Mouse (Mus musculus) G1E (cell line): ENCODE data around the gene Ranbp2. TPM values are rescaled to one million over a fixed set of nuclear protein-coding genes. Genes with fewer than 3 reads are reported as not detected.
A peak's percentile ranks its signal among the peaks of the same experiment; 100 is the strongest.

Source experiments
- ATAC-seq: 2 replicates; pipeline ENCODE4 v1.8.0; 2016; ENCODE audit warnings: mild to moderate bottlenecking; ENCODE audit not compliant: insufficient number of reproducible peaks, poor library complexity, low FRiP score, severe bottlenecking; ENCODE audit errors: extremely low read depth
- DNase-seq: peaks from one replicate; pipeline ENCODE4 v3.0.0; 2012; ENCODE audit warnings: low spot score
- H3K27me3 ChIP-seq: 2 replicates; pipeline ENCODE4 v1.6.1; 2012; ENCODE audit warnings: mild to moderate bottlenecking, low read length, inconsistent platforms; ENCODE audit not compliant: insufficient read depth
- H3K36me3 ChIP-seq: replicated peaks from 2 replicates; pipeline ENCODE3; 2012; ENCODE audit warnings: mild to moderate bottlenecking, inconsistent platforms
- H3K4me1 ChIP-seq: 2 replicates; pipeline ENCODE4 v1.6.1; 2012; ENCODE audit warnings: low read depth, low read length, inconsistent platforms, mixed read lengths; ENCODE audit not compliant: insufficient read depth
- H3K4me3 ChIP-seq: 2 replicates; pipeline ENCODE4 v1.5.1; 2012; ENCODE audit warnings: low read depth, mild to moderate bottlenecking, inconsistent platforms, low read length, moderate library complexity, mixed read lengths
- H3K9me3 ChIP-seq: replicated peaks from 2 replicates; pipeline ENCODE4 v1.6.1; 2012; ENCODE audit warnings: inconsistent platforms
- CTCF ChIP-seq: IDR thresholded peaks from 2 replicates; pipeline ENCODE4 v1.5.1; 2012; ENCODE audit warnings: low read depth, low read length, inconsistent platforms, mixed read lengths
- GATA1 ChIP-seq: IDR thresholded peaks from 2 replicates; pipeline ENCODE4 v1.6.1; 2012; ENCODE audit warnings: borderline replicate concordance, low read length, inconsistent platforms, mixed read lengths
- GATA2 ChIP-seq: IDR thresholded peaks from 2 replicates; pipeline ENCODE4 v1.6.1; 2012; ENCODE audit warnings: low read depth, low read length, inconsistent platforms, borderline replicate concordance
- POLR2AphosphoS5 ChIP-seq: IDR thresholded peaks from 2 replicates; pipeline ENCODE4 v1.6.1; 2012; ENCODE audit warnings: low read depth, low read length, inconsistent platforms; ENCODE audit not compliant: insufficient replicate concordance
- TAL1 ChIP-seq: conservative IDR thresholded peaks from 2 replicates; pipeline ENCODE4 v1.6.1; 2012; ENCODE audit warnings: low read depth, low read length, inconsistent platforms, mixed read lengths
- polyA plus RNA-seq: library from polyadenylated mRNA; stranded (reverse); fragments of >175 nt; gene quantifications from 2 replicates; pipeline ENCODE4 v1.2.3, GENCODE M21; 2012
- total RNA-seq, 2 experiments: library from RNA; stranded (forward) in 1 of 2; stranded (reverse) in 1 of 2; fragments of 200-1000 nt in 1 of 2; fragments of >200 nt in 1 of 2; fragmentation: Nextera tagmentation in 1 of 2; gene quantifications; 2 replicates each; pipeline ENCODE4 v1.2.3; 2014 to 2017

Ranbp2 gene
- total and polyA plus RNA-seq, 3 experiments = 4.5 to 154 (median 147) TPM

DNA sequence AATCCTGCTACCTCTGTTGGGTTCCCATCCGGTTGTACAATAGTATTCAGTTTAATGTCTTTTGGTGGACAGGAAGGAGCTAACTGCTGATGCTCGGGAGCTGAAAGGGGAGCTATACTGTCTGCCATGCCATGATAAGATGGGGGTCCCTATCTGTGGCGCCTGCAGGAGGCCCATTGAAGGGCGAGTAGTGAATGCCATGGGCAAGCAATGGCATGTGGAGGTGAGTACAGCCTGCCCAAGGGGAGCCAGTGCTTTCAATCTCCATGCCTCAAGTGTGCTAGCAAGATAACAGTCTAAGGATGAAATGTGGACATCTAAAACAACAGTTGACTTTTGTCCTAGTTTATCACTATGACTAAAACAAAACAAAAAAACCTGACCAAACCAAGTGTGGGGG lies 34.4 kb upstream of the Ranbp2 start:
- Histone ChIP-seq H3K27me3 (no peaks in the 10 kb centered on the region), H3K36me3 (peaks cover 71% of the 10 kb centered on the region), H3K4me3 (no peak overlapping the region), H3K9me3 (no peaks in the 10 kb centered on the region), H3K4me1 (no peaks in the 10 kb centered on the region)
- DNase-seq (no peak), ATAC-seq (no peak)
- TF ChIP-seq POLR2AphosphoS5 = no peak
- no peak for TF ChIP-seq CTCF

DNA sequence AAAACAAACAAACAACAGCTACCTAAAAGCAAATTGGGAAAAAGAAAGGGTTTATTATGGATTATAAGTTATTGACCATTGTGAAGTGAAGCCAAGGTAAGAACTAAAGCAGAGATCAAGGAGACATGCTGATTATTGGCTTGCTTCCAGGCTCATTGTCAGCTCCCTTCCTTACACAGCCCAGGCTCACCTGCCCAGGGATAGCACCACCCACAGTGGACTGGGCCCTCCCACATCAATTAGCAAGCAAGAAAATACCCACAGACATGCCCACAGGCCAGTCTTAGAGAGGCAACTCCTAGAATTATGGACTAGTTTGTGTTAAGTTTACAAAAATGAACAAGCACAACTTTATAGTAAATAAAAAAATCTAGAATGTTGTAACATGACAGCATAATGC lies 33.9 kb upstream of the Ranbp2 start:
- DNase-seq (no peak), ATAC-seq (no peak)
- Histone ChIP-seq H3K4me3 (no peak overlapping the region), H3K4me1 (no peaks in the 10 kb centered on the region), H3K36me3 (peaks cover 71% of the 10 kb centered on the region), H3K9me3 (no peaks in the 10 kb centered on the region), H3K27me3 (no peaks in the 10 kb centered on the region)
- TF ChIP-seq GATA2 (no peak), CTCF (no peak), POLR2AphosphoS5 (no peak)

DNA sequence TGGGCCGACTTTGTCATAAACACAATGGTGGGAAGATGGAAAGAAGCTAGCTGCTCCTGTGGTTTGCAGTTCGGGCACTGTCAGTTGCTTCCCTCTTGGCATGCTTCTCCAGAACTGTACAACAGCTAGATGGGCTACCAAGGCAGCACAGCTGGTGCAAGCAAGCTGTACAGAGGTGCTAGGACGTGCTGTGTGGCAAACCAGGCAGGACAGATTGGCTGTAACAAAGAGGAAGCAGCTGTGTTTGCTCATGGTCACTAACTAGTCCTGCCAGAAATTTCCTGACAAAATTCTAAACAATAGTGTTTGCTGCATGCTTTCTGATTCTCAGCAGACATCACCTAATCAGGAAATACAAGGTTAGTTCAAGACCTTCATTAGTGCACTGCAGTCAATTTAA lies 30.0 kb upstream of the Ranbp2 start:
- no peaks in the 10 kb centered on the region for H3K27me3 ChIP-seq
- no peak for DNase-seq
- H3K4me1 ChIP-seq = no peaks in the 10 kb centered on the region
- no peak for ATAC-seq
- no peaks in the 10 kb centered on the region for H3K9me3 ChIP-seq
- H3K4me3 ChIP-seq = no peak overlapping the region
- TF ChIP-seq POLR2AphosphoS5 = no peak
- H3K36me3 ChIP-seq = peaks cover 55% of the 10 kb centered on the region

DNA sequence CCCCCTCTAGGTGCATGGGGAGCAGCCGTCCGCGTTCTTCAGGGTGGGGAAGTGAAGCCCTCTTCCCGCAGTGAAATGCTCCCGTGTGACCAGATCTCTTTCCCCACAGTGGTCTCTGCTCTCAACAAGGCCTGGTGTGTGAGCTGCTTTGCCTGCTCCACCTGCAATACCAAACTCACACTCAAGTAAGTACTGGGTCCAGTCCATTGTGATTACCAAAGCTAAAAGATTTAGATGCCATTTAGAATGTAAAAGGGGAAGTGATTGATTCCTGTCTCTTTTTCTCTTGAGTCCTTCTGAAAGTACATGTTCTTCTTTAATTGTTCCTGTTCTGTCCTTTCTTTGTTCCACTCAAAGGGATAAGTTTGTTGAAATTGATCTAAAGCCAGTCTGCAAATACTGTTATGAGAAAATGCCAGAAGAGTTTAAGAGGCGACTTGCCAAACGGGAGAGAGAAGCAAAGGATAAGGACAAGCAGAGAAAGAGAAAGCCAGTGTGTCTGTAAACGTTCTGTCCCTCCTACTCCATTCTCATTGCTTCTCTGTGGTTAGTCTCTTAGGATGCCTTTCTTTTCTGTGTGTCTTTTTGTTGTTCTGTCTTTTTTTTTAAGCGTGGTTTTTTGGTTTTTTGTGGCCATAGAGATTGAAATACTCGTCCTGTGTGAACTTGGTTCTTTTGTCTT lies 28.3 kb upstream of the Ranbp2 start:
- Histone ChIP-seq H3K4me3 (no peak overlapping the region), H3K27me3 (no peaks in the 10 kb centered on the region), H3K4me1 (no peaks in the 10 kb centered on the region), H3K36me3 (peaks cover 54% of the 10 kb centered on the region), H3K9me3 (no peaks in the 10 kb centered on the region)
- ATAC-seq = no peak
- no peak for DNase-seq
- TF ChIP-seq CTCF (no peak), POLR2AphosphoS5 (no peak), GATA1 (no peak), TAL1 (no peak), GATA2 (no peak)

DNA sequence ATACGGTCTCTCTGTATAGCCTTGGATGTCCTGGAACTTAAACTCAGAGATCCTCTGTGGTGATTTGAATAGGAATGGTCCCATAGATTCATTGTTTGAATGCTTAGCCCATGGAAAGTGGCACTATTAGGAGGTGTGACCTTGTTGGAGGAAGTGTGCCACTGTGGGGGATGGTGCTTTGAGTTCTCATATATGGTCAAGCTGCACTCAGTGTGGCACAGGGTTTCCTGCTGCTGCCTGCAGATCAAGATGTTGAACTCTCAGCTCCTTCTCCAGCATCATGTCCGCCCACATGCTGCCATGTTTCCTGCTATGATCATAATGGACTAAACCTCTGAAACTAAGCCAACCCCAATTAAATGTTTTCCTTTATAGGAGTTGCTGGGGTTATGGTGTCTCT lies 18.8 kb upstream of the Ranbp2 start:
- H3K4me1 ChIP-seq = no peaks in the 10 kb centered on the region
- H3K36me3 ChIP-seq = peaks cover 26% of the 10 kb centered on the region
- no peak overlapping the region for H3K4me3 ChIP-seq
- TF ChIP-seq GATA2 = no peak
- TF ChIP-seq CTCF = no peak
- TF ChIP-seq POLR2AphosphoS5 = no peak
- TF ChIP-seq TAL1 = no peak
- no peak for TF ChIP-seq GATA1
- ATAC-seq (no peak), DNase-seq (no peak)
- H3K9me3 ChIP-seq = no peaks in the 10 kb centered on the region
- H3K27me3 ChIP-seq = no peaks in the 10 kb centered on the region

DNA sequence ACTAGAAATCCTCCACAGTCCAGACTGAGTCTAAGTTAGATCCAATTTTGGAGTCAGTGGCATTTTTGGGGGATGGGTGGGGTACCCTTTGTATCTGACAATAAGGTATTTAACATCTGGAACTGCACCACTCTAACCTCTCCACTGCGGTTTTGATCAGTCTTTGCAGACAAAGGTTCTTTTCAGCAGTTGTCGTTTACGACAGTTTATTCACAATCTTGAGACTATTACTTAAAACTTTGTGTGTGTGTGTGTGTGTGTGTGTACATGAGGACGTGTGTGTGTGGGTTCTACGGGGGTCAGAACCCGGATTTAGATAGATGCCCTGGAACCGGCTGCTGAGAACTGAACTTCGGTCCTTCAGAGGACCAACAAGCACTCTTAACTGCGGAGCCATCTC lies 870 bp upstream of the Ranbp2 start:
- Histone ChIP-seq H3K4me1 (peaks cover 11% of the 10 kb centered on the region), H3K27me3 (no peaks in the 10 kb centered on the region), H3K4me3 (peak overlapping the region; percentile 87), H3K36me3 (no peaks in the 10 kb centered on the region), H3K9me3 (no peaks in the 10 kb centered on the region)
- ATAC-seq (no peak), DNase-seq (peak; percentile 10)
- TF ChIP-seq TAL1 (no peak), GATA2 (no peak), POLR2AphosphoS5 (no peak), CTCF (no peak), GATA1 (no peak)

DNA sequence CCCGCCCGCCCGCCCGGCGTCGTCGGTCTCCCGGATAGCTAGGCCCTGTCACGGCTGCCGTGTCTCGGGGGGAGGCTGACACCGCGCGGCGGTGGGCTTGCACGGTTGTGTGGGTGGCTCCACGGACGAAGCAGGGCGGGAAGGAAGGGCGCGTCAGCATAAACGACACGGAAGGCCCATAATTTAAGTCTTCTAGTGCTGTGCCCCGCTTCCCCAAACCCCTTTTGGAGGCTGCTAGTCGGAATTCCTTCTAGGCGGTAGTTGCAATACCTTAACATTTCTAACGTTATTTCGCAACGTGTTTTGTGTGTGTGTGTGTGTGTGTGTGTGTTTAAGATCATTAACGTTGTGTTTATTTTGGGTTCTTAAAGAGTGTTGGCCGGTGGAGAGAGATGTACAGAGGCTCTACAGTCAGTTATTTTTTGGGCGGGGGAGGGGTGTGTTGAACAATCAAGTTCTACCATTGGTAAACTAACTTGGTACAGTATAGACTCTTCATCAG lies 611 bp downstream of the Ranbp2 start:
- Histone ChIP-seq H3K36me3 (no peaks in the 10 kb centered on the region), H3K9me3 (no peaks in the 10 kb centered on the region), H3K4me3 (peak overlapping the region; percentile 87), H3K27me3 (no peaks in the 10 kb centered on the region), H3K4me1 (peaks cover 12% of the 10 kb centered on the region)
- no peak for TF ChIP-seq GATA2
- TF ChIP-seq GATA1 = no peak
- ATAC-seq (no peak), DNase-seq (peak; percentile 1)
